Mouse (Mus musculus) effector memory CD4-positive, alpha-beta T cell, adult 5 months (primary cell): ENCODE measurements around the gene Gpr137. TPM values are rescaled to one million over a fixed set of nuclear protein-coding genes. Genes with fewer than 3 reads are reported as not detected.

Experiments used
- polyA plus RNA-seq: library from polyadenylated mRNA; unstranded; fragments of 100-300 nt; shearing (Covaris generic); gene quantifications from one replicate; pipeline ENCODE4 v1.2.1, GENCODE M21; 2017

Gene Gpr137
- 7.7 TPM for polyA plus RNA-seq

GRCm38 (mm10) chr19:6942249-6942691, at the start of gene Gpr137:
TSS of gene Gpr137 (minus strand) at chr19:6942480.

GRCm38 (mm10) chr19:6987061-6987903, 45.0 kb upstream of the Gpr137 start, which contains the start of gene Vegfb:
TSS of gene Vegfb (minus strand) at chr19:6987651.

GRCm38 (mm10) chr19:6980381-6981093, 38.3 kb upstream of the Gpr137 start, which contains the start of gene Fkbp2:
TSS of gene Fkbp2 (minus strand) at chr19:6980501.

GRCm38 (mm10) chr19:6975537-6976521, 33.5 kb upstream of the Gpr137 start, which contains the start of gene Plcb3:
TSS of gene Plcb3 (minus strand) at chr19:6976470.

GRCm38 (mm10) chr19:6974211-6975205, 32.2 kb upstream of the Gpr137 start, which contains the start of gene Ppp1r14b:
TSS of gene Ppp1r14b (plus strand) at chr19:6974968.

GRCm38 (mm10) chr19:6941372-6942248, 670 bp downstream of the Gpr137 start, which contains the start of gene Bad:
TSS of gene Bad (plus strand) at chr19:6941861.

GRCm38 (mm10) chr19:6934195-6934977, 7.9 kb downstream of the Gpr137 start, which contains the start of gene Kcnk4:
TSS of gene Kcnk4 (minus strand) at chr19:6934515.

GRCm38 (mm10) chr19:6925307-6925573, 17.0 kb downstream of the Gpr137 start, which contains the start of gene Catsperz:
TSS of gene Catsperz (minus strand) at chr19:6925380.

GRCm38 (mm10) chr19:6921647-6922567, 20.4 kb downstream of the Gpr137 start, which contains the start of gene Esrra:
TSS of gene Esrra (minus strand) at chr19:6921813.

GRCm38 (mm10) chr19:6909507-6910289, 32.6 kb downstream of the Gpr137 start, which contains the start of the genes Trmt112 and Prdx5:
TSS of gene Trmt112 (plus strand) at chr19:6909698.
TSS of gene Prdx5 (minus strand) at chr19:6910106.

Other genes starting within 250 kb of the Gpr137 start
- 36.4 TPM for gene Rps6ka4, start 101.8 kb downstream of the Gpr137 start, polyA plus RNA-seq
- 43.5 TPM for gene Ccdc88b, start 84.3 kb downstream of the Gpr137 start, polyA plus RNA-seq
- 142 TPM for gene Trmt112, start 32.8 kb downstream of the Gpr137 start, polyA plus RNA-seq
- 133 TPM for gene Prdx5, start 32.4 kb downstream of the Gpr137 start, polyA plus RNA-seq
- gene Esrra, start 20.7 kb downstream of the Gpr137 start, polyA plus RNA-seq, result 18.2 TPM
- gene Catsperz, start 17.1 kb downstream of the Gpr137 start, polyA plus RNA-seq, result not detected
- gene Kcnk4, start 8.0 kb downstream of the Gpr137 start, polyA plus RNA-seq, result not detected
- 13.8 TPM for gene Bad, start 619 bp downstream of the Gpr137 start, polyA plus RNA-seq
- gene Ppp1r14b, start 32.5 kb upstream of the Gpr137 start, polyA plus RNA-seq, result 107 TPM
- gene Plcb3, start 34.0 kb upstream of the Gpr137 start, polyA plus RNA-seq, result 12.8 TPM
- gene Fkbp2, start 38.0 kb upstream of the Gpr137 start, polyA plus RNA-seq, result 21.5 TPM
- gene Vegfb, start 45.2 kb upstream of the Gpr137 start, polyA plus RNA-seq, result 8.6 TPM
- gene Dnajc4, start 50.1 kb upstream of the Gpr137 start, polyA plus RNA-seq, result 43.3 TPM
- gene Nudt22, start 53.6 kb upstream of the Gpr137 start, polyA plus RNA-seq, result 8.8 TPM
- gene Trpt1, start 53.7 kb upstream of the Gpr137 start, polyA plus RNA-seq, result 9.1 TPM
- gene Fermt3, start 77.0 kb upstream of the Gpr137 start, polyA plus RNA-seq, result 211 TPM
- 197 TPM for gene Stip1, start 97.5 kb upstream of the Gpr137 start, polyA plus RNA-seq
- gene Macrod1, start 114.3 kb upstream of the Gpr137 start, polyA plus RNA-seq, result 20.5 TPM
- not detected for gene Flrt1, start 163.2 kb upstream of the Gpr137 start, polyA plus RNA-seq